Mouse (Mus musculus): ENCODE data around the gene Gtf3c5.

Gene Gtf3c5

GRCm38 (mm10) chr2:28583651-28584050, at the start of gene Gtf3c5:
Gtf3c5 (minus strand) TSS chr2:28583751.
- DNase-seq, result no peak

DNA sequence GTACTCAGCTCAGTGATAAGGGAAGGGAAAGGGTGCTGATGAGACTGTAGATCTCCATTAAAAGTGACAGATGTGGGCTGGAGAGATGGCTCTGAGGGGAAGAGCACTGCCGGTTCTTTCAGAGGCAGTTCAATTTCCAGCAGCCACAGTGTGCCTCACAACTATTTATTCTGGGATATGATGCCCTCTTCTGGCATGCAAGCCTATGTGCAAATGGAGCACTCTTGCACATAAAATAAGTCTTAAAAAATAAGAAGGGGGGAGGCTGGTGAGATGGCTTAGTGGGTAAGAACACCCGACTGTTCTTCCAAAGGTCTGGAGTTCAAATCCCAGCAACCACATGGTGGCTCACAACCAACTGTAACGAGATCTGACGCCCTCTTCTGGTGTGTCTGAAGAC, 49.6 kb upstream of the Gtf3c5 start:
- no peak for DNase-seq

- no peak for DNase-seq
These were observed 49.1 kb upstream of the Gtf3c5 start for GRCm38 (mm10) chr2:28632626-28633025.

DNA sequence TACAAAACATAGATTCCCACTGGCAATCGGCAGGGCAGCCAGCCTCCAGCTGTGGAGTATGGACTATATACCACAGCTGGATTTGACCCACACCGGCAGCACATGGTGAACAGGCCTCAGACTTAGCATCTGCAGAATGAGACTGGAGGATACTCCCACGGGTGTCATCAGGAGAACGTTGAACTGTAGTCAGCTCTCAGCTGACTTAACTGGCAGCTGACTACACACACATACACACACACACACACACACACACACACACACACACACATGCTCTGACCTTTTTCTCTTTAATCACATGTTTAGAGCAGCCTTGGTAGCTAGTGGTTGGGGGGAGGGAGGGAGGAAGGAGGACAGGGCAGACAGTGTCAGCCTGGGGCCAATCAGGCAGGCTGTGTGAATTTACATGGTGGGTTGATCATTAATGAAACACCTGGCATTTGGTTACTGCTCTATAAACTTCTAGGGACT, 46.4 kb upstream of the Gtf3c5 start:
- no peak for DNase-seq

DNA sequence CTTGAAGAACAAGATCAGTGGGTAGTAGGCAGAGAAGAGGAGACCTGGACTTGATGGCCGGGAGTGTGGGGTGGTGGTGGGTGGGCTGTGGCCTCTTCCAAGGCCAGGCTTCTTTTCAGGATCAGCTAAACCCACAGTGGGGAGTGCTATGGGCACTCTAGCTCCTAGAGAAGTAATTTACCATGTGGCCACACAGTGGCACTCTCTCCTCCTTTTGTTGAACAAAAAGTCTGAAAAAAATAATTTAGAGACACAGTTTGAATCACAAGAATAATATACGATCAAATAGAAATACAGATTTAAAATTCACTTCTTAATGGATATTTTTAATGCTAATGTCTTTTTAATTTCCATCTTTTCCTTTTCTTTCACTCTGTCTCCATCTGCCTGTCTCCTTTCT, 44.5 kb upstream of the Gtf3c5 start:
- DNase-seq, result no peak

GRCm38 (mm10) chr2:28626038-28626437, 42.5 kb upstream of the Gtf3c5 start:
- no peak for DNase-seq

DNA sequence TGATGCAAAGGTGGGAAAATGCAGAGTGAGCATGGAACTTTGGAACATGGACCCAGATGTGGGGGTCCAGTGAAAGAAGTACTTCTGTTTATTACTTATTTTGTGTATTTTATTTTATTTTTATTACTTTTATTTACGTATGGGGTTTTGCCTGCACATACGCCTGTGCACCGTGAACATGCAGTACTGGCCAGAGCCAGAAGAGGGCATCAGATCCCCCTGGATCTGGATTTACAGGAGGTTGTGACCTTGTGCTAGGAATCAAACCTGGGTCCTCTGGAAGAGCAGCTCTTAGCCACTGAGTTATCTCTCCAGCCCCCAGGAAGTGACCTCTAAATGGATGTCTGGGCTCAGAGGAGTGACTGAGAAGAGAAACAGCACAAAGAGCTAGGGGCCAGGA, 41.3 kb upstream of the Gtf3c5 start:
- no peak for DNase-seq

DNA sequence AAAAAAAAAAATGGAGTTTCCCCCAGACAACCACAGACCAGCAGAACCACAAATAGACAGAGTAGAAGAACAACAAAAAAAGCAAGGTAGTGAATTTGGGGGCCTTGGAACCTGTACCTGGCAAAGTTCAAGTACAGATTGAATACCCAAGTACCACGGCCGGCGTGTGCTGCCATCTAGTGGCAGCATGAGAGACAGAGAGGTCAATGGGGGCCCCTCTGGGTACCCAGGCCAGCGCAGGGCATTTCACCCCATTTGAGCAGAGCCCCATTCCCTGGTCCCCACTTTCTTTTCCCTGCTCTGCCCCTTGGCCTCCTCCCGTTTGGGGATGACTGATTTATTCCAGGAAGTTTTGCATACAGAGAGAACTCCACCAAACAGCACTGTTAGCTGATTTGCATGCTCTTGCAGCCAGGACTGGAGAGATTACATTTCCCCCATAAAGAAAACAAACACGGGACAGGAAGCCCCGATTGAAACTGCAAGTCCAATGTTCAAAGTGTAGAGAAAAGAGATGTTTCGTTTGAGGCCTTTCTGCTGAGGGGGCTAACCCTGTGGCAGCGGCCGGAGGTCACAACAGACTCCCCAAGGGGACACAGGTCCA, 39.1 kb upstream of the Gtf3c5 start:
- peak; percentile 43 to 73 for DNase-seq

- DNase-seq, result no peak
These were observed 38.2 kb upstream of the Gtf3c5 start, which contains the start of gene Gfi1b for GRCm38 (mm10) chr2:28621664-28622171. Gfi1b (minus strand) TSS chr2:28621982.

DNA sequence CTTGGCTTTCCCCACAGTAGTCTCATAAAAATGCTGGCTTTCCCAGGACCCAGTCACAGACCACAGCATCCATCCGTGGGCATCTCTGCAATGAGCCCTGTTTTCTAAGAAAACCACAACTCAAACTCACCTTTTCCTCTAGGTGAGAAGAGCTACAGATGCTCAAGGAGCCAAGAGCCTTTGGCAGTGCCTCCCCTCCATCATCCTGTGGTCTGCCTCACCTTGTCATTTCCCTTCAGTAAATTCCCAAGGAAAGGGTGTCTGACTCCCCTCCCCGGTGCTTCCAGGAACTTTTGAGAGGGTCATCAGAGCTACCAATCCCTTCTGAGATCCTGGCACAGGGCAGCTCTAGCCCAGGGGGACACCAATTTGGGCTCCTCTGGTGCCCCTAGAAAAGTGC, 37.6 kb upstream of the Gtf3c5 start:
- DNase-seq, result no peak

- DNase-seq, result no peak
These were observed 37.0 kb upstream of the Gtf3c5 start for GRCm38 (mm10) chr2:28620522-28620921.

GRCm38 (mm10) chr2:28619369-28619768, 35.8 kb upstream of the Gtf3c5 start:
- DNase-seq, result no peak

DNA sequence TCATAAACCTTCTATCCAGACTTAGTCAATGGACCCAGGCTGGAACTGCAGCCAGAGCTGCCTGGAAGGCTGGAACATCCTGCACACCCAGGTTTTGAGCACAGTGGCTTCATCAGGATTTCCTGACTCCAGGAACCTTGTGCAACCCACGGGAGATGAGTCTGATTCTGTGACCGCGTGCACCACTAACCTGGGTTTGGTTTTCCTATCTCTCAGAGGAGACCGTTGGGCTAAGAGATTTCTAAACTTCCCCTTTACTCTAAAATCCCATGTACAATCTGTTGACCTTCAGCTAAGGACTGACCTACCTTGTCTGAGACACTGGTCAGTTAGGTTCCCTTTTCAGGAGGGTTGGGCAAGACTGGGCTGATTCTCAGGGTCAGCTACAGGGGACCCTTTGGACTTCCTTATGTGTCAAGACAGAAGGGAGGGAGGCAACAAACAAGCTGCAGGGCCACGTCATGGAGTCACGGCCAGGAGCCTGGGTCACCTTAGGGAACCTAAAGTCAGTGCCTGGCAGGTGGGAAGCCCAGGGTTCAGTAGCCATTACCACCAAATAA, 35.3 kb upstream of the Gtf3c5 start:
- DNase-seq, result no peak

DNA sequence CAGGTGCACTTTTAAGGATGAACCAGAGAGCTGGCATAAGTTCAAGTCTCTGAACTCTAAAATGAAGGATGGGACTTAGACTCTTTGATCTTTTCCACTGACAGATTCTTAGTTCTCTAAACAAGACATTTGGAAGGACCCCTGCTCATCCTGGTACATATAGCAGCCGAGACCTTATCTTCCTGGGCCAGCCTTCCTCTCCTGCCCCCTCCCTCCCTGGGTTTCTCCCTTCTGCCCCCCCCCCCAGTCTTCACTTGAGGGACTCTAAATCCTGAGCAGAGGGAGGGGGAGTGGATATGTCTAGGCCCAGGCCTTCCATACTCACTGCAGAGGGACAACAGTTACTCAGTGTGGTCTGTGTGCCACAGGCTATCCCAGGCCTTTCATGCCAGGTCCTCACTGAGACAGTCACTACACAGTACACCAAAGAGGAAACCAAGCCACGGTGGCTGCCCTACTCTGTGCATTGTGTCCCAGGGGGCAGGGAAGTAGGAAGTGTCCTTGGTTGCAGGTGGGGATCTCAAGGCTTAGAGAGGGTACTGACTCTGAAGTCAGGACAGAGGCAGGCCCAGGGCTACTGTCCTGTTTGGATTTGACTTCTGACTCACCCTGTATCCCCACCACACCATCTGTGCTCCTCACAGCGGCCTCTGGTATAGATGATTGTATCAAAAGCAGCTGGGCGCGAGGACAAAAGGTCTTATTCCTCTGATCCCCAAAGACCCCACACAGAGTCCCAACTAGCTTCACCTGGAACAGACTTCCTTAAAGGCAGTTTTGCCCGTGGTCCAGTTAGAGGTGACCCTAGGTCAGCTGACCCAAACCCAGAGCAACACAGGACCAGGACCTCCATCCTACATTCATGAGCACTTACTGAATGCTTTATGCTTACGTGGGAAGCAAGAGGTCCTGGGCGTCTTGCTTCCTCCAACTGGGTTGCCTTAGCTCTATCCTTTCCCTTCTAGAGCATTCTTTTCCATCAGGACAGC, 34.2 kb upstream of the Gtf3c5 start:
- DNase-seq, result no peak

GRCm38 (mm10) chr2:28616874-28617273, 33.3 kb upstream of the Gtf3c5 start:
- no peak for DNase-seq

GRCm38 (mm10) chr2:28616358-28616757, 32.8 kb upstream of the Gtf3c5 start:
- no peak for DNase-seq

- DNase-seq, result no peak
These were observed 30.0 kb upstream of the Gtf3c5 start for GRCm38 (mm10) chr2:28613599-28613998.

DNA sequence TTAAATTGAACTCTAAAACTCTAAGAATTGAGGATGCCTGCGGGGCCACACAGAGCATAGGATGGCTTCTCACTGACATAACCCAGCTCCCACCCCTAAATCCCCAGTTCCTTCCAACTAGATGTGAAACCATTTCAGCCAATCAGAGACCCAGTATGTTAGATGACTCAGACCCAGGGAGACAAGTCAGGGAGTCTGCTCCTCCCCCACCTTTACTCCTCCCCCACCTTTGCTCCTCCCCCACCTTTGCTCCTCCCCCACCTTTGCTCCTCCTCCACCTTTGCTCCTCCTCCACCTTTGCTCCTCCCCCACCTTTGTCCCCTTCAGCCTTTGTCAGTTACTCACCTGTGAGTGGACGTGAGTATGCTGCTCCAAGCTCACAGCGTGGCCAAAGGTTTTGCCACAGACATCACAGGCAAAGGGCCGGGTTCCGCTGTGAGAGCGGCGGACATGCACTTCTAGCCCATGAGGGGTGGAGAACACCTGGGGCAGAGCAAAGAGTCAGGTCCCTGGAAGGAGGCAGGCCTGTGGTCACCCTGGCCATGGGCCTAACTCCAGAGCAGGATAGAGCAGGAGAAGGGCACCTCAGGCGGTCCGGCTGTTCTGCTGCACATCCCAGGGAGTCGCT, 29.0 kb upstream of the Gtf3c5 start:
- no peak for DNase-seq

- peak in 1 of 2 experiments; percentile 10 for DNase-seq
These were observed 27.8 kb upstream of the Gtf3c5 start for GRCm38 (mm10) chr2:28611407-28611787.

DNA sequence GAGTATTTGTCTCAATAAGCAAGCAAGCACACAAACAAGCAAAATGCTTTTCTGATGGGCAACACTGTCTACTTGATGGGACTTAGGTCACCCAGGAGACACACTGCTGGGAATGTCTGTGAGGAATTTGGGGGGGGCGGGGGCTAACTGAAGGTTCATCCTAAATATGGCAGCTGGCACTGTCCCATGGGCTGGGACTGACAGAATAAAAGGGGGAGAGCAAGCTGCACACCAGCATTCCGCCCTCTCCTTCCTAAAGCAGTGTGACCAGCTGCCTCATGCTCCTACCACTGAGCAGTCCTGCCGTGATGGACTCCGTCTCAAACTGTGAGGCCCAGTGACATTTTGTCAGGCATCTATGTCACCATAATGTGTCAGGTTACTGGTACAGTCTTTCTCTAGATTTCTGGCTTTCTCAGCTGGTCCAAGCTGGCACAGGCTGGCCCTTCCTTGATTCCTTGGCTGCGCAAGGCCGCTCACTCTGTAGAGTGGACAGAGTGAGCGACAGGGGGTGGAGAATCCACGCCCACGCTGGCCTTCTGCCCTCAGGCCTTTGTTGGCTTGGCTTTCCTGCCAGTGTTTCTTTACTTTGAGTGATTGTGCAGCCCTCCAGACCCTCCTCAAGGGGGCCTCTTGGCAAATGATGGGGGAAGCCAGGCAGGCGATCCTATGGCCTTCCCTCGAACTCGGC, 27.3 kb upstream of the Gtf3c5 start:
- peak; percentile 60 to 73 for DNase-seq

DNA sequence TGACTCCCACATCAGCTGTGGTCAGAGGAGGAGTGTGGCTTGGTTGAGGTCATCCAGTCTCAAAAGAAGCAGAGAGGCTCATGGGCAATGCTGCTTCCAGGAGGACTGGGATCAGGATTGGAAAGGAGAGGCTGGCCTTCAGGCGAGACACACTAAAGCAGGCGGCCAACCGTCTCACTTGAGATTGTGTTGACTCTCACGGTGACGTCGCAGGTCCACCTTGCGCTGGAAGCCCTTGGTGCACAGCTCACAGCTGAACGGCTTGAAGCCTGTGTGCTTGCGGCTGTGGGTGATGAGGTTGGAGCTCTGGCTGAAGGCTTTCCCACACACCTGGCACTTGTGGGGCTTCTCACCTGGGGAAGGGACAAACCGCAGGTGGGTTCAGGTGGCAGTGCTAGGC, 26.3 kb upstream of the Gtf3c5 start:
- DNase-seq, result no peak

Data from cerebellum, postnatal 25 days (tissue).